Mouse (Mus musculus) G1E (cell line): ENCODE data around the gene Foxi2. TPM values are rescaled to one million over a fixed set of nuclear protein-coding genes. Genes with fewer than 3 reads are reported as not detected.

Experiments used
- ATAC-seq: 2 replicates; pipeline ENCODE4 v1.8.0; 2016; ENCODE audit warnings: mild to moderate bottlenecking; ENCODE audit not compliant: insufficient number of reproducible peaks, poor library complexity, low FRiP score, severe bottlenecking; ENCODE audit errors: extremely low read depth
- DNase-seq: peaks from one replicate; pipeline ENCODE4 v3.0.0; 2012; ENCODE audit warnings: low spot score
- H3K27me3 ChIP-seq: 2 replicates; pipeline ENCODE4 v1.6.1; 2012; ENCODE audit warnings: mild to moderate bottlenecking, low read length, inconsistent platforms; ENCODE audit not compliant: insufficient read depth
- H3K36me3 ChIP-seq: replicated peaks from 2 replicates; pipeline ENCODE3; 2012; ENCODE audit warnings: mild to moderate bottlenecking, inconsistent platforms
- H3K4me1 ChIP-seq: 2 replicates; pipeline ENCODE4 v1.6.1; 2012; ENCODE audit warnings: low read depth, low read length, inconsistent platforms, mixed read lengths; ENCODE audit not compliant: insufficient read depth
- H3K4me3 ChIP-seq: 2 replicates; pipeline ENCODE4 v1.5.1; 2012; ENCODE audit warnings: low read depth, mild to moderate bottlenecking, inconsistent platforms, low read length, moderate library complexity, mixed read lengths
- H3K9me3 ChIP-seq: replicated peaks from 2 replicates; pipeline ENCODE4 v1.6.1; 2012; ENCODE audit warnings: inconsistent platforms
- CTCF ChIP-seq: IDR thresholded peaks from 2 replicates; pipeline ENCODE4 v1.5.1; 2012; ENCODE audit warnings: low read depth, low read length, inconsistent platforms, mixed read lengths
- GATA1 ChIP-seq: IDR thresholded peaks from 2 replicates; pipeline ENCODE4 v1.6.1; 2012; ENCODE audit warnings: borderline replicate concordance, low read length, inconsistent platforms, mixed read lengths
- GATA2 ChIP-seq: IDR thresholded peaks from 2 replicates; pipeline ENCODE4 v1.6.1; 2012; ENCODE audit warnings: low read depth, low read length, inconsistent platforms, borderline replicate concordance
- POLR2AphosphoS5 ChIP-seq: IDR thresholded peaks from 2 replicates; pipeline ENCODE4 v1.6.1; 2012; ENCODE audit warnings: low read depth, low read length, inconsistent platforms; ENCODE audit not compliant: insufficient replicate concordance
- TAL1 ChIP-seq: conservative IDR thresholded peaks from 2 replicates; pipeline ENCODE4 v1.6.1; 2012; ENCODE audit warnings: low read depth, low read length, inconsistent platforms, mixed read lengths
- polyA plus RNA-seq: library from polyadenylated mRNA; stranded (reverse); fragments of >175 nt; gene quantifications from 2 replicates; pipeline ENCODE4 v1.2.3, GENCODE M21; 2012
- total RNA-seq, 2 experiments: library from RNA; stranded (forward) in 1 of 2; stranded (reverse) in 1 of 2; fragments of 200-1000 nt in 1 of 2; fragments of >200 nt in 1 of 2; fragmentation: Nextera tagmentation in 1 of 2; gene quantifications; 2 replicates each; pipeline ENCODE4 v1.2.3; 2014 to 2017

Gene Foxi2
- total and polyA plus RNA-seq, 3 experiments = 0.27 TPM; not detected in 2

DNA sequence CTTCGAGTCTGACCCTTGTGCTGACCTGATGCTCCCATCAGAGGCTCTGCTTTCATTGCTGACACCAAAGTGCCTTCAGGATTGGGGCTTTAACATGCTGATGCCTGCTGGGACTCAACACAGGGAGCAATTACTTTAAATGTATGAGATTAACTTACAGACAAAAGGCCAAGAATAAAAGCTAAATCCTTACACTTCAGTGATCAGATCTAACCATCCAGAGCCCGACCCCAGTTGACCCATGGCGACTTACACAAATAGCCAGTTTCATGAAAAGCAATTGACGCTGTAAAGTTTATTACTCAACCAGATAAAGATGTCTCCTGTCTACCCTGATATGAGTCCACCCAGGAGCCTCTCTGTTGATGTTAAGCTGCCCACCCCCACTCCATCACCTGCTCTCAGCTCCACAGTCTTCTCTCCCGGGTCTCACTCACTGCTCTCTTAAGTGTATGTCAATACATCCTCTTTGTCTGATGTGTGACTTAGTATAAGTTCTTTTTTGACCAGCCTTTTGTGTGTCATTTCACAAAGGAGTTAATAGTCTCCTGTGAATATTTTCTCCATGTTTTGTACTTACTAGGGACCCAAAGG, 17.1 kb upstream of the Foxi2 start:
- Histone ChIP-seq H3K9me3 (peaks cover 14% of the 10 kb centered on the region), H3K36me3 (no peaks in the 10 kb centered on the region), H3K4me3 (no peak overlapping the region), H3K27me3 (no peaks in the 10 kb centered on the region), H3K4me1 (no peaks in the 10 kb centered on the region)
- TF ChIP-seq GATA2 (no peak), GATA1 (no peak), TAL1 (no peak), CTCF (no peak), POLR2AphosphoS5 (no peak)
- ATAC-seq (no peak), DNase-seq (no peak)

- TF ChIP-seq TAL1 = no peak
- no peak for TF ChIP-seq GATA1
- no peak for TF ChIP-seq POLR2AphosphoS5
- no peak for TF ChIP-seq GATA2
- TF ChIP-seq CTCF = no peak
- Histone ChIP-seq H3K27me3 (no peaks in the 10 kb centered on the region), H3K9me3 (peaks cover 14% of the 10 kb centered on the region), H3K36me3 (no peaks in the 10 kb centered on the region), H3K4me1 (no peaks in the 10 kb centered on the region), H3K4me3 (no peak overlapping the region)
- ATAC-seq = no peak
- DNase-seq = no peak
These were observed 15.7 kb upstream of the Foxi2 start for GRCm38 (mm10) chr7:135394436-135394835.

DNA sequence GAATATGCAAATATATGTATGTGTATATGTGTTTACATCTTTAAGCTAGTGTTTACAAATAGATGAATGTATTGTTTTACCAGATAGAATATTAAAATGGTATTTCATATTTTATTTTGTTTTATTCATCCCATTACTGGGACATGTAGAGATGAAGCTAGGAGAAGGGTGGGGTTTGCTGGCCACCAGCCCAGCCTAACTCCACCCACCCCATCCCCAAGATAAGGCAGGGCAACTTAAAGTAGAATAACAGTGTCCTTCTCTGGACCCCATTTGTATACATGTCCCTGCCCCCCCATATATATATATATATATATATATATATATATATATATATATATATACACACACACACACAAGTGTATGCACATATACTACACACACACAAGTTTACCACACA, 14.9 kb upstream of the Foxi2 start:
- no peak for TF ChIP-seq GATA2
- TF ChIP-seq CTCF = no peak
- TF ChIP-seq TAL1 = no peak
- no peak for DNase-seq
- Histone ChIP-seq H3K4me1 (no peaks in the 10 kb centered on the region), H3K9me3 (peaks cover 14% of the 10 kb centered on the region), H3K36me3 (no peaks in the 10 kb centered on the region), H3K4me3 (no peak overlapping the region), H3K27me3 (no peaks in the 10 kb centered on the region)
- ATAC-seq = no peak

DNA sequence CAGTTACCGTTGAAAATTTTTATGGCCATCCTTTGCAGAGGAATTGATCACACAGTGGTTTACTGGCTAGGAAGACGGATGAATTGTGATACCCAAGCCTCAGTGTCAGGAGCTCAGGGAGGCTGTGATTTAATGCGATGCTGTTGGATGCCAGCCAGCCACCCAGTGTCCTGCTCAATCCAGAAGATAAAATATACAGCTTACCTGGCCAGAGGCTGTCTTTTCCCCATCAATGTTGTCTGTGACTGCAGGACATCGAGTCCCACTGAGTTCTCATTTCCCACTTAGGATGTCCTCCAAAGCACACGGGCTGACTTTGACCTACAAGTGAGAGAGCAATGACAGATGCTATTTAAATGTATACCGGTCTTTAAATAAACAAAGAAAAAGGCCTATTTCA, 13.0 kb upstream of the Foxi2 start:
- TF ChIP-seq TAL1 (no peak), CTCF (no peak), GATA2 (no peak), GATA1 (no peak), POLR2AphosphoS5 (no peak)

GRCm38 (mm10) chr7:135397874-135398273, 12.2 kb upstream of the Foxi2 start:
- Histone ChIP-seq H3K4me3 (no peak overlapping the region), H3K9me3 (peaks cover 18% of the 10 kb centered on the region), H3K4me1 (no peaks in the 10 kb centered on the region), H3K27me3 (no peaks in the 10 kb centered on the region), H3K36me3 (no peaks in the 10 kb centered on the region)
- TF ChIP-seq GATA2 (no peak), CTCF (no peak), GATA1 (no peak), TAL1 (no peak), POLR2AphosphoS5 (no peak)
- ATAC-seq (no peak), DNase-seq (no peak)

More for the DNA sequence above, 13.0 kb upstream of the Foxi2 start:
- ATAC-seq = no peak
- Histone ChIP-seq H3K9me3 (peaks cover 18% of the 10 kb centered on the region), H3K36me3 (no peaks in the 10 kb centered on the region), H3K4me1 (no peaks in the 10 kb centered on the region), H3K4me3 (no peak overlapping the region), H3K27me3 (no peaks in the 10 kb centered on the region)
- DNase-seq = no peak

- no peak for DNase-seq
- H3K4me1 ChIP-seq = no peaks in the 10 kb centered on the region
- H3K9me3 ChIP-seq = peaks cover 5% of the 10 kb centered on the region
- ATAC-seq = no peak
- H3K27me3 ChIP-seq = no peaks in the 10 kb centered on the region
- H3K4me3 ChIP-seq = no peak overlapping the region
- TF ChIP-seq CTCF = peak; percentile 30; the same call in 1 of the 2 replicates
- TF ChIP-seq GATA1 = no peak
- no peaks in the 10 kb centered on the region for H3K36me3 ChIP-seq
These were observed 6.7 kb upstream of the Foxi2 start for GRCm38 (mm10) chr7:135403416-135403815.
